Mouse (Mus musculus) heart, embryonic 15.5 days (tissue): ENCODE data around the gene S100a11. TPM values are rescaled to one million over a fixed set of nuclear protein-coding genes. Genes with fewer than 3 reads are reported as not detected.

ENCODE experiments used
- ATAC-seq: fragments of 200-750 bp; cut with Nextera tagmentation; replicated peaks from 2 replicates; pipeline ENCODE4 v1.8.0; 2017; ENCODE audit warnings: low read depth, moderate TSS enrichment; ENCODE audit not compliant: insufficient number of reproducible peaks, insufficient read depth, low FRiP score
- H3K27ac ChIP-seq: fragments of 300-500 bp; sonication (generic); 2 replicates; pipeline ENCODE4 v1.5.1; 2015; ENCODE audit warnings: mild to moderate bottlenecking, inconsistent platforms
- H3K27me3 ChIP-seq: fragments of 300-500 bp; sonication (generic); 2 replicates; pipeline ENCODE4 v1.6.1; 2015; ENCODE audit warnings: inconsistent platforms
- H3K36me3 ChIP-seq: fragments of 300-500 bp; sonication (generic); 2 replicates; pipeline ENCODE4 v1.6.1; 2015; ENCODE audit warnings: mild to moderate bottlenecking, inconsistent platforms
- H3K4me1 ChIP-seq: fragments of 300-500 bp; sonication (generic); replicated peaks from 2 replicates; pipeline ENCODE4 v1.6.1; 2015; ENCODE audit warnings: inconsistent platforms
- H3K4me2 ChIP-seq: fragments of 300-500 bp; sonication (generic); 2 replicates; pipeline ENCODE4 v1.6.1; 2015; ENCODE audit warnings: inconsistent platforms, mild to moderate bottlenecking, moderate library complexity
- H3K4me3 ChIP-seq: fragments of 300-500 bp; sonication (generic); 2 replicates; pipeline ENCODE4 v1.5.1; 2015; ENCODE audit warnings: mild to moderate bottlenecking, inconsistent platforms
- H3K9ac ChIP-seq: fragments of 300-500 bp; sonication (generic); 2 replicates; pipeline ENCODE4 v1.6.1; 2015; ENCODE audit warnings: mild to moderate bottlenecking, inconsistent platforms
- H3K9me3 ChIP-seq: fragments of 300-500 bp; sonication (generic); replicated peaks from 2 replicates; pipeline ENCODE4 v1.6.1; 2016; ENCODE audit warnings: inconsistent platforms
- WGBS: fragments of 180-500 bp; shearing (Covaris S2); methylation state at CpG from one replicate; pipeline ENCODE4 v1.1.7; 2015; ENCODE audit warnings: mixed read lengths; 5-methylcytosine and 5-hydroxymethylcytosine counted together
- polyA plus RNA-seq: library from polyadenylated mRNA; unstranded; fragments of >200 nt; fragmentation: Nextera tagmentation; extraction: Ambion mirVana; gene quantifications from 2 replicates; pipeline ENCODE4 v1.2.1, GENCODE M21; 2015

S100a11 gene
- polyA plus RNA-seq, 1 experiment from 2014 or later: 878 TPM

DNA sequence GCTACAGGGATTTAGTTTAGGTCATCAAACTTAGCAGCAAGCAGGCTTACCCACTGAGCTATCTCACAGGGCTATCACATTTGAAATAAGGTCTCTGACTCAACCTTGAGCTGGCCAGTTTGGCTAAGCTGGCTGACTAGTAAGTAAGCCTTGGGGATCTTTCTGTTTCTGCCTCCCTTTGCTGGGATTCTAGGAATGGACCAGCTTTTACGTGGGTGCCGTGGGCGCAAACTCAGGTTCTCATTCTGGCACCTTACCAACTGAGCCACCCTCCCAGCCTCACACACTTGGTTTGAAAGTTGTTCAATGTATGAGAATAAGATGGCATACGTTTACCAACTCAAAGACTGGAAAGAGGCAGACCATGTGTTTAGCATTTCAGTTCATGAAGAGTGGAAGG, 42.9 kb downstream of the S100a11 start:
- H3K9me3 ChIP-seq: no peaks in the 10 kb centered on the region
- H3K27me3 ChIP-seq: no peaks in the 10 kb centered on the region
- H3K27ac ChIP-seq: no peak overlapping the region
- H3K4me1 ChIP-seq: peaks cover 8% of the 10 kb centered on the region; the same call in 1 of the 2 replicates
- no peak overlapping the region for H3K4me3 ChIP-seq
- peaks cover 24% of the 10 kb centered on the region for H3K36me3 ChIP-seq
- H3K9ac ChIP-seq: no peak overlapping the region
- ATAC-seq: no peak
- WGBS: 89% methylated on average over 4 of the region's 4 CpGs
- H3K4me2 ChIP-seq: no peak overlapping the region

DNA sequence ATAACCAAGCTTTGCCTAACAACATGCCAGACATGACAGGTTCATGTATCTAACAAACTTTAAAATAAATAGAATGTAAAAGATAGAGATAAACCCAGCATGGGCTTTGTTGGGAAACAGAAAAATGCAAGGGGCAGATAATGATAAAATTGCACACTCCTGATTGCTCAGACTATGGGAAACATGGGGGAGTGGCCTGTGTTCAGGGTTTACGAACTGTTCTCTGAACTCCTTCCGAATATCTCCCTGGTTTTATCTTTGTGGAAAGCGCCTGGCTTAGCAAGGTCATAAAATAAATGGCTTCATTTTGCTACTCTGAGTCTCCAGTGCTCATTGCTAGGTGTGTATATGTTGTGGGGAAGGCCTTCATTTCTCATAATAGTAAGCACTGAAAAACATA, 46.6 kb downstream of the S100a11 start:
- Histone ChIP-seq H3K4me2 (no peak overlapping the region), H3K9me3 (no peaks in the 10 kb centered on the region), H3K4me3 (no peak overlapping the region), H3K4me1 (peaks cover 9% of the 10 kb centered on the region; the same call in 1 of the 2 replicates), H3K27me3 (no peaks in the 10 kb centered on the region), H3K36me3 (peaks cover 14% of the 10 kb centered on the region; the same call in 1 of the 2 replicates), H3K9ac (no peak overlapping the region), H3K27ac (no peak overlapping the region)
- WGBS: 69% methylated on average over 3 of the region's 3 CpGs
- ATAC-seq: no peak

DNA sequence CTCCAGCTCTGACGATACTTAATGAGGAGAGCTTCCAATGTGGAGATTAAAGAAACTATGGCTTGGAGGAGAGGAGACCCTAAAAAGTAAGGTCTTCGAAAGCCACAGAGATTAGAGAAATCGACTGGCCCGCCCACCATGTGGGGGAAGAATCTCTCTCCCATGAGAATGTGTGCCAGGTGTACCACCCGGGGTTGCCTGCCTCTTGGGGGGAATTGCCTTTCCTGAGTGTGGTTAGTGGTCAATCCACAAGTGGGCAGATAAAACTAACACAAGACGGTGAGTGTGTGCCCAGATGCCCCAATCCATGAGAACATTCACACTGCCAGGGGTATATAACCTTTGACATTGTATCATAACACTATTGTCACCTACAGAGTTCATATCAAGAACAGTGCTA, 47.4 kb downstream of the S100a11 start:
- ATAC-seq: no peak
- H3K4me1 ChIP-seq: peaks cover 9% of the 10 kb centered on the region; the same call in 1 of the 2 replicates
- no peak overlapping the region for H3K4me3 ChIP-seq
- peaks cover 6% of the 10 kb centered on the region; the same call in 1 of the 2 replicates for H3K36me3 ChIP-seq
- peak overlapping the region; percentile 80 for H3K27ac ChIP-seq
- H3K27me3 ChIP-seq: no peaks in the 10 kb centered on the region
- WGBS: 80% methylated on average over 6 of the region's 6 CpGs
- no peaks in the 10 kb centered on the region for H3K9me3 ChIP-seq
- H3K9ac ChIP-seq: no peak overlapping the region
- no peak overlapping the region for H3K4me2 ChIP-seq

DNA sequence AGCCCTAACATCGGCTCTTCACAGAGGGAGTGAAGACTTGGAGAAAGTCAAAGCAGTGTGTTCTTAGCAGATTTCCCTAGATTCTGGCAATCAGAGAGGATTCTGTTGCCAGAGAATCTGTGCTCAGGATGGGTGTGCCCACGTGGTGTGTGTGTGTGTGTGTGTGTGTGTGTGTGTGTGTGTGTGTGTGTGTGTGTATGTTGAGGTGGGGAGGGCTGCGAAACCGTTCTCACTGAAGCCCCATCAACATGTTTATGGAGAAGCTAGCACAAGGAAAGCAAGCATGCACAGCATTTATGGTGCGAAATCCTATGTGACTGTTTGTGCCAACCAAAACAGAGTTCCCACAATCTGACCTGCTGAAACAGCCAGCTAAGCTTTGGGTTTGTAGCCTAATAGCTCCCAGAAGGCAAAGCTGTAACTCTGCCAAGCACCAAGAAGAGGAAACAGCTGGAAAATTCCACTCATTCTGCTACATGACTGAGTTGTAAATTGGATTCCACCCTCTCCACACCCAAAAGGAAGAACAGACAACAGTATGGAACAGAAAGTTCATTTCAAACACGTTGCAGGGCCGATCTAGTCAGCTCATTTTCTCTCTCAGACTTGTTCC, 48.2 kb downstream of the S100a11 start:
- no peak overlapping the region for H3K4me3 ChIP-seq
- ATAC-seq: peak; percentile 77
- 35% methylated on average over 7 of the region's 7 CpGs for WGBS
- H3K9me3 ChIP-seq: no peaks in the 10 kb centered on the region
- peak overlapping the region; percentile 80 for H3K27ac ChIP-seq
- no peaks in the 10 kb centered on the region for H3K27me3 ChIP-seq
- H3K36me3 ChIP-seq: no peaks in the 10 kb centered on the region
- peaks cover 9% of the 10 kb centered on the region; the same call in 1 of the 2 replicates for H3K4me1 ChIP-seq
- H3K4me2 ChIP-seq: peak overlapping the region; percentile 22
- H3K9ac ChIP-seq: no peak overlapping the region

DNA sequence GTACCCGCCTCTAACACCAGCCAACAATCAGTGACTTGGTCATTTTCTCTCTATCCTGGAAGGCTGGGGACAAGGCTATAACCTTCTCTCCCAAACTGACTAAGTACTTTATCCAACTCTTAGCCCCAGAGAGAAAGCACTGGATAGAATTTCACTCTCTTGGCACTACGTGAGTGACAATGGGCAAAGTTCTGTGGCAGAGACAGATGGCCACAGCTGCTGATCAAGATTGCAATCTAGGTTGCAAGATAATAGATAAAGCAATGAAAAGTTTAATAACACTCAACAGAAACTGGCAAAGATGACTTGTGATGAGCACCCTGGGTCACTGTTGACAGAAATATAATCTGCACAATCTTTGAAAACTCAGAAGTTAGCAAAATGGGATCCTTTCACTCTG, 48.8 kb downstream of the S100a11 start:
- H3K36me3 ChIP-seq: no peaks in the 10 kb centered on the region
- H3K9me3 ChIP-seq: no peaks in the 10 kb centered on the region
- H3K4me1 ChIP-seq: peaks cover 9% of the 10 kb centered on the region; the same call in 1 of the 2 replicates
- H3K9ac ChIP-seq: no peak overlapping the region
- WGBS: 43% methylated on average over 2 of the region's 2 CpGs
- no peaks in the 10 kb centered on the region for H3K27me3 ChIP-seq
- H3K27ac ChIP-seq: peak overlapping the region; percentile 80
- H3K4me2 ChIP-seq: peak overlapping the region; percentile 22
- ATAC-seq: no peak
- no peak overlapping the region for H3K4me3 ChIP-seq

DNA sequence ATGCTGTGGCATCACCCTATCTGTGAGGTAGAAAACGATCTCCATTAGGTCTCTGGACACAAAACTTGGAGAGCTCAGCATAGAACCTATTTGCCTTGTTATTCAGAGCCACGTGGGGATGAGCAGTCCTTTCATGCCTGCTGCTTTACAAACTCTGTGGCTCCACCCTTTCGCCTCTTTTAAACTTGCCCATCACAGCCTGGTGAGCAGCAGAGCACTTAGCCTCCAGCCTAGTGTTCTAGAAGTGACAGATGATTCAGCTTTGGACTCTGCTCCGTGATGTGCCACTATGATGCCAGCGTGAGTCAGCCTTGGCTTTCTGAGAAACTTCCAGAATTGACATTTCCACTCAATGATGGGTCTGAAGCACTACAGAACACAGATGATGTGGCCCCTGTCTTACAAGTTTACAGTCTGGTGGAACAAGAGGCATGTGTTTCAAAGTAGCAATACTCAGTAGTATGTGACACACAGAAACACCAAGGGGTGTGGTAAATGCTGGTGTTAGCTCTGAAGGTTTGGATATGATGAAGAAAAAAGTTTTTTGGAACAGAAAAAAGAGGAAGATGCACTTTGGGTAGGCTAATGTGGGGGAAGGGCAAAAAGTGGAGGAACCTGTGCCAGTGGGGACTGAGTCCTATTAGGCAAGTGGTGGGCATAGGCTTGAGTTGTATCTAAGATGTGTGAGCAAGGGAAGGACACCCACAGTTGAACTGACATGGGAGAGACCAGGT, 51.9 kb downstream of the S100a11 start:
- 66% methylated on average over 5 of the region's 5 CpGs for WGBS
- no peak for ATAC-seq
- H3K9me3 ChIP-seq: no peaks in the 10 kb centered on the region

More for the DNA sequence above, 51.9 kb downstream of the S100a11 start:
- H3K27ac ChIP-seq: no peak overlapping the region
- no peaks in the 10 kb centered on the region for H3K27me3 ChIP-seq
- H3K36me3 ChIP-seq: no peaks in the 10 kb centered on the region
- H3K4me2 ChIP-seq: no peak overlapping the region
- H3K4me3 ChIP-seq: no peak overlapping the region
- peaks cover 9% of the 10 kb centered on the region; the same call in 1 of the 2 replicates for H3K4me1 ChIP-seq
- H3K9ac ChIP-seq: no peak overlapping the region

Other genes starting within 250 kb of the S100a11 start
- gene Flg, start 247.0 kb upstream of the S100a11 start, polyA plus RNA-seq: not detected in 2 replicates
- 0.04 TPM in 1 of 2 replicates, not detected in the other for gene Hrnr, start 200.7 kb upstream of the S100a11 start, polyA plus RNA-seq
- not detected in 2 replicates for gene Rptn, start 126.8 kb upstream of the S100a11 start, polyA plus RNA-seq
- 0.53 and 0.67 TPM in 2 replicates for gene Tchh, start 78.2 kb upstream of the S100a11 start, polyA plus RNA-seq
- not detected in 2 replicates for gene Tchhl1, start 51.7 kb upstream of the S100a11 start, polyA plus RNA-seq
- 249 and 250 TPM in 2 replicates for gene S100a10, start 34.6 kb downstream of the S100a11 start, polyA plus RNA-seq
- not detected in 2 replicates for gene Tdpoz2, start 132.2 kb downstream of the S100a11 start, polyA plus RNA-seq
- gene Tdpoz1, start 155.8 kb downstream of the S100a11 start, polyA plus RNA-seq: not detected in 2 replicates
- gene Gm37596, start 172.6 kb downstream of the S100a11 start, polyA plus RNA-seq: not detected in 2 replicates